Mouse (Mus musculus) layer of hippocampus, adult 8-10 months (tissue): Measurements from ENCODE around the gene Gm13283. TPM values are rescaled to one million over a fixed set of nuclear protein-coding genes. Genes with fewer than 3 reads are reported as not detected.
"Not testable (repeated sequence)": the region's sequence is repeated elsewhere in the genome, so short reads cannot be mapped to it uniquely, and the experiment has no call there.

Source experiments
- DNase-seq, 2 experiments: peaks; one replicate each; pipeline ENCODE4 v3.0.0; 2022; ENCODE audit warnings: low spot score in 2 of 2
- total RNA-seq, 4 experiments: library from RNA; stranded (reverse); gene quantifications; 2 replicates each; pipeline ENCODE4 v1.2.4; 2022

Gene Gm13283
- total RNA-seq, 4 experiments from 2014 or later, result not detected

DNA sequence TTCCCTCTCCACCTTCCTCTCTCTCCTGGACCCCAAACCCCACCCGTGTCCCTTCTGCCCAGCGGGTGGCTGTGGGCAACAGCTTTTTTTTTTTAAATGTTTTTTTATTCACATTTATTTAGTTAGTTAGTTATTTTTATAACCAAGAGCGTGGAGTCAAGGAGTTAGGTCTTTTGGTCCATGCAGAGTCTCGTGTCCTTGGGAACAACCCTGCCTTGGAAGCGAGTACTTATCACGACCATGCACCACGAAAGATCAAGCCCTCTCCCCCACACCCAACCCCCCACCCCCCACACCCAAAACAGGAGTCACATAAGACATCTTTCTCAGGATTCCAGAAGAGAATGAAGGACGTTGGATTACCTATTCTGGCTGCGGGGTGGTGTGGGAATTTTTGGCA lies 2.4 kb downstream of the Gm13283 start:
- DNase-seq, result not testable (repeated sequence)

DNA sequence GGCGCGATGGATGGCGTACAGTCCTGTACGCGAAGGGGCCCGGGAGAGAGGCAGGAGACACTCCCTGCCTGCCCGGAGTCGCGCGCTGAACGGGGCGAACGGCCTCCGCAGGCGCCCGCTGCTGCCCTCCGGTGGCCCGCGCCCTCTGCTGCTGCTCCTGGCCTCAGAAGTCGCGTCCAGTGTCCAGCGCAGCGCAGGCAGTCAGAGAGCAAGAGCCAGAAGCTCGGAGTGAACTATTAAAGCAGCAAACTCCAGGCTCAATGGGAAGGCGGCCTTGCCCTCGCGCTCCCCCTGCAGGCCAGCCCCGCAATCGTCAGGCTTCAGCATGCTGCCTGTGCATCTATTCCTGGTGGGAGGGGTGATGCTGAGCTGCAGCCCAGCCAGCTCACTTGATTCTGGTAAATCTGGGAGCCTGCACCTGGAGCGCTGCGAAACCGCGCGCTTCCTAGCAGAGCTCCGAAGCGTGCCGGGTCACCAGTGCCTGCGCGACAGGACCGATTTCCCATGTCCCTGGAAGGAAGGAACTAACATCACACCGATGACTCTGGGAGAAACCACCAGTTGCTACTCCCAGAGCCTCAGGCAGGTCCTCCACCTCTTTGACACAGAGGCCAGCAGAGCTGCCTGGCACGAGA lies 3.6 kb downstream of the Gm13283 start:
- peak in 1 of 2 experiments; percentile 14 for DNase-seq

DNA sequence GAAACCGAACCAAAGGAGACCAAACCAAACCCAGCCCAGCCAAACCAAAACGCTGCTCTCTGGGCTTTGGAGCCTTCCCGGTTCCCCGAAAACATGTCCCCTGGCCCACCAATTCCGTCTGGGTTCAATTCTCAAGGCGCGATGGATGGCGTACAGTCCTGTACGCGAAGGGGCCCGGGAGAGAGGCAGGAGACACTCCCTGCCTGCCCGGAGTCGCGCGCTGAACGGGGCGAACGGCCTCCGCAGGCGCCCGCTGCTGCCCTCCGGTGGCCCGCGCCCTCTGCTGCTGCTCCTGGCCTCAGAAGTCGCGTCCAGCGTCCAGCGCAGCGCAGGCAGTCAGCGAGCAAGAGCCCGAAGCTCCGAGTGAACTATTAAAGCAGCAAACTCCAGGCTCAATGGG lies 13.6 kb downstream of the Gm13283 start, which contains the start of gene Gm13290:
TSS of gene Gm13290 (plus strand) at position 301 of the 400 bp plus-strand sequence.
- not testable (repeated sequence) for DNase-seq

DNA sequence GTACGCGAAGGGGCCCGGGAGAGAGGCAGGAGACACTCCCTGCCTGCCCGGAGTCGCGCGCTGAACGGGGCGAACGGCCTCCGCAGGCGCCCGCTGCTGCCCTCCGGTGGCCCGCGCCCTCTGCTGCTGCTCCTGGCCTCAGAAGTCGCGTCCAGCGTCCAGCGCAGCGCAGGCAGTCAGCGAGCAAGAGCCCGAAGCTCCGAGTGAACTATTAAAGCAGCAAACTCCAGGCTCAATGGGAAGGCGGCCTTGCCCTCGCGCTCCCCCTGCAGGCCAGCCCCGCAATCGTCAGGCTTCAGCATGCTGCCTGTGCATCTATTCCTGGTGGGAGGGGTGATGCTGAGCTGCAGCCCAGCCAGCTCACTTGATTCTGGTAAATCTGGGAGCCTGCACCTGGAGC lies 16.7 kb downstream of the Gm13283 start, which contains the start of gene Gm13289:
TSS of gene Gm13289 (plus strand) at position 301 of the 400 bp plus-strand sequence.
- not testable (repeated sequence) for DNase-seq

DNA sequence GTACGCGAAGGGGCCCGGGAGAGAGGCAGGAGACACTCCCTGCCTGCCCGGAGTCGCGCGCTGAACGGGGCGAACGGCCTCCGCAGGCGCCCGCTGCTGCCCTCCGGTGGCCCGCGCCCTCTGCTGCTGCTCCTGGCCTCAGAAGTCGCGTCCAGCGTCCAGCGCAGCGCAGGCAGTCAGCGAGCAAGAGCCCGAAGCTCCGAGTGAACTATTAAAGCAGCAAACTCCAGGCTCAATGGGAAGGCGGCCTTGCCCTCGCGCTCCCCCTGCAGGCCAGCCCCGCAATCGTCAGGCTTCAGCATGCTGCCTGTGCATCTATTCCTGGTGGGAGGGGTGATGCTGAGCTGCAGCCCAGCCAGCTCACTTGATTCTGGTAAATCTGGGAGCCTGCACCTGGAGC lies 19.6 kb downstream of the Gm13283 start, which contains the start of gene Gm13272:
TSS of gene Gm13272 (plus strand) at position 301 of the 400 bp plus-strand sequence.
- not testable (repeated sequence) for DNase-seq

DNA sequence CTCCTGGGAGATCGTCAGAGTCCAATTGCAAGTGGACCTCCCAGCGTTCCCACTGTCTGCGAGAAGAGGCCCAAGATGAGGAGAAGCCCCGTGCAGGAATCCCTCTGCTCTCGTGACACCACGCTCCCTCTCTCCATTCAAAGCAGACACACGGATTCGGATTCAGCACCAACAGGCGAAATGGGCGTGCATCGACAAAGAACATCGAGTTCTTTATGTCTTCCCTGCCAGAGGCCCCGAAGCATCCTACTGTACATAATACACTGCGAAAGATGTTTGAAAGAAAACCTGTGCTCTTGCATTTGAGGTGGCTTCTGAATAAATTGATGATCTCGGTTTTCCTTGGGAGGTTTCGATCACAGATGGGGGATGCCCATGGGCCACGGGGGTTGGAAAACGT lies 20.4 kb downstream of the Gm13283 start:
- DNase-seq, result not testable (repeated sequence)

DNA sequence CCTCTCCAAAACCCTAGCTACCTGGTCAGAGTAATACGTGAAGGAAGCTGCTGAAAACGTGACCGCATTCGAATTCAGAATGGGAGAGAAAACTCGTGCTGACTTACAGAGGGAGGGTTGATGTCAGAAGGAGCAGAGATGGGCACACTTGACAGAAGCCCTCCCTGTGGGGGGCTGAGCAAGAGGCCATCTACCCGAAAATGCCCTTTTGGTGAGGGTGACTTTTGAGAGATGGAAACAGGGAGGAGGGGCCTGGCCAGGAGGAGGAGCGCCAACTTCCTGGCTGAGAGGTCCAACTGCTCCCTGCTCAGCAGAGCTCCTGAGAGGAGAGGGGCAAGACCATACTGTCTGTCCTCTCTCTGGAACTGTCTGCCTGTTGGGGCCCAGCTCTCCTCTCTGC lies 21.9 kb downstream of the Gm13283 start, which contains the start of gene Ifnz:
TSS of gene Ifnz (plus strand) at position 301 of the 400 bp plus-strand sequence.
- DNase-seq, result not testable (repeated sequence)

DNA sequence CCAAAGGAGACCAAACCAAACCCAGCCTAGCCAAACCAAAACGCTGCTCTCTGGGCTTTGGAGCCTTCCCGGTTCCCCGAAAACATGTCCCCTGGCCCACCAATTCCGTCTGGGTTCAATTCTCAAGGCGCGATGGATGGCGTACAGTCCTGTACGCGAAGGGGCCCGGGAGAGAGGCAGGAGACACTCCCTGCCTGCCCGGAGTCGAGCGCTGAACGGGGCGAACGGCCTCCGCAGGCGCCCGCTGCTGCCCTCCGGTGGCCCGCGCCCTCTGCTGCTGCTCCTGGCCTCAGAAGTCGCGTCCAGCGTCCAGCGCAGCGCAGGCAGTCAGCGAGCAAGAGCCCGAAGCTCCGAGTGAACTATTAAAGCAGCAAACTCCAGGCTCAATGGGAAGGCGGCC lies 22.4 kb downstream of the Gm13283 start:
- DNase-seq, result not testable (repeated sequence)

DNA sequence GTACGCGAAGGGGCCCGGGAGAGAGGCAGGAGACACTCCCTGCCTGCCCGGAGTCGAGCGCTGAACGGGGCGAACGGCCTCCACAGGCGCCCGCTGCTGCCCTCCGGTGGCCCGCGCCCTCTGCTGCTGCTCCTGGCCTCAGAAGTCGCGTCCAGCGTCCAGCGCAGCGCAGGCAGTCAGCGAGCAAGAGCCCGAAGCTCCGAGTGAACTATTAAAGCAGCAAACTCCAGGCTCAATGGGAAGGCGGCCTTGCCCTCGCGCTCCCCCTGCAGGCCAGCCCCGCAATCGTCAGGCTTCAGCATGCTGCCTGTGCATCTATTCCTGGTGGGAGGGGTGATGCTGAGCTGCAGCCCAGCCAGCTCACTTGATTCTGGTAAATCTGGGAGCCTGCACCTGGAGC lies 25.5 kb downstream of the Gm13283 start, which contains the start of gene Gm13276:
TSS of gene Gm13276 (plus strand) at position 301 of the 400 bp plus-strand sequence.
- DNase-seq, result not testable (repeated sequence)

DNA sequence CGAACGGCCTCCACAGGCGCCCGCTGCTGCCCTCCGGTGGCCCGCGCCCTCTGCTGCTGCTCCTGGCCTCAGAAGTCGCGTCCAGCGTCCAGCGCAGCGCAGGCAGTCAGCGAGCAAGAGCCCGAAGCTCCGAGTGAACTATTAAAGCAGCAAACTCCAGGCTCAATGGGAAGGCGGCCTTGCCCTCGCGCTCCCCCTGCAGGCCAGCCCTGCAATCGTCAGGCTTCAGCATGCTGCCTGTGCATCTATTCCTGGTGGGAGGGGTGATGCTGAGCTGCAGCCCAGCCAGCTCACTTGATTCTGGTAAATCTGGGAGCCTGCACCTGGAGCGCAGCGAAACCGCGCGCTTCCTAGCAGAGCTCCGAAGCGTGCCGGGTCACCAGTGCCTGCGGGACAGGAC lies 28.5 kb downstream of the Gm13283 start, which contains the start of gene Gm13277:
TSS of gene Gm13277 (plus strand) at position 231 of the 400 bp plus-strand sequence.
- peak; percentile 25 to 55 for DNase-seq

DNA sequence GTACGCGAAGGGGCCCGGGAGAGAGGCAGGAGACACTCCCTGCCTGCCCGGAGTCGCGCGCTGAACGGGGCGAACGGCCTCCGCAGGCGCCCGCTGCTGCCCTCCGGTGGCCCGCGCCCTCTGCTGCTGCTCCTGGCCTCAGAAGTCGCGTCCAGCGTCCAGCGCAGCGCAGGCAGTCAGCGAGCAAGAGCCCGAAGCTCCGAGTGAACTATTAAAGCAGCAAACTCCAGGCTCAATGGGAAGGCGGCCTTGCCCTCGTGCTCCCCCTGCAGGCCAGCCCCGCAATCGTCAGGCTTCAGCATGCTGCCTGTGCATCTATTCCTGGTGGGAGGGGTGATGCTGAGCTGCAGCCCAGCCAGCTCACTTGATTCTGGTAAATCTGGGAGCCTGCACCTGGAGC lies 31.3 kb downstream of the Gm13283 start, which contains the start of gene Gm13278:
TSS of gene Gm13278 (plus strand) at position 301 of the 400 bp plus-strand sequence.
- DNase-seq, result not testable (repeated sequence)

DNA sequence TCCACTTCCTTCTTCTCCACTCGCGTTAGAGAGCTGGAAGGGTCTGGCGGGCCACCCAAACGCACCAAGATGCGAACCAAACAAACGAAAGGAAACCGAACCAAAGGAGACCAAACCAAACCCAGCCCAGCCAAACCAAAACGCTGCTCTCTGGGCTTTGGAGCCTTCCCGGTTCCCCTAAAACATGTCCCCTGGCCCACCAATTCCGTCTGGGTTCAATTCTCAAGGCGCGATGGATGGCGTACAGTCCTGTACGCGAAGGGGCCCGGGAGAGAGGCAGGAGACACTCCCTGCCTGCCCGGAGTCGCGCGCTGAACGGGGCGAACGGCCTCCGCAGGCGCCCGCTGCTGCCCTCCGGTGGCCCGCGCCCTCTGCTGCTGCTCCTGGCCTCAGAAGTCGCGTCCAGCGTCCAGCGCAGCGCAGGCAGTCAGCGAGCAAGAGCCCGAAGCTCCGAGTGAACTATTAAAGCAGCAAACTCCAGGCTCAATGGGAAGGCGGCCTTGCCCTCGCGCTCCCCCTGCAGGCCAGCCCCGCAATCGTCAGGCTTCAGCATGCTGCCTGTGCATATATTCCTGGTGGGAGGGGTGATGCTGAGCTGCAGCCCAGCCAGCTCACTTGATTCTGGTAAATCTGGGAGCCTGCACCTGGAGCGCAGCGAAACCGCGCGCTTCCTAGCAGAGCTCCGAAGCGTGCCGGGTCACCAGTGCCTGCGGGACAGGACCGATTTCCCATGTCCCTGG lies 34.2 kb downstream of the Gm13283 start, which contains the start of gene Gm13275:
TSS of gene Gm13275 (plus strand) at position 552 of the 740 bp plus-strand sequence.
- DNase-seq, result peak; percentile 62 to 66

DNA sequence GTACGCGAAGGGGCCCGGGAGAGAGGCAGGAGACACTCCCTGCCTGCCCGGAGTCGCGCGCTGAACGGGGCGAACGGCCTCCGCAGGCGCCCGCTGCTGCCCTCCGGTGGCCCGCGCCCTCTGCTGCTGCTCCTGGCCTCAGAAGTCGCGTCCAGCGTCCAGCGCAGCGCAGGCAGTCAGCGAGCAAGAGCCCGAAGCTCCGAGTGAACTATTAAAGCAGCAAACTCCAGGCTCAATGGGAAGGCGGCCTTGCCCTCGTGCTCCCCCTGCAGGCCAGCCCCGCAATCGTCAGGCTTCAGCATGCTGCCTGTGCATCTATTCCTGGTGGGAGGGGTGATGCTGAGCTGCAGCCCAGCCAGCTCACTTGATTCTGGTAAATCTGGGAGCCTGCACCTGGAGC lies 37.2 kb downstream of the Gm13283 start, which contains the start of gene Gm13279:
TSS of gene Gm13279 (plus strand) at position 301 of the 400 bp plus-strand sequence.
- DNase-seq, result not testable (repeated sequence)

DNA sequence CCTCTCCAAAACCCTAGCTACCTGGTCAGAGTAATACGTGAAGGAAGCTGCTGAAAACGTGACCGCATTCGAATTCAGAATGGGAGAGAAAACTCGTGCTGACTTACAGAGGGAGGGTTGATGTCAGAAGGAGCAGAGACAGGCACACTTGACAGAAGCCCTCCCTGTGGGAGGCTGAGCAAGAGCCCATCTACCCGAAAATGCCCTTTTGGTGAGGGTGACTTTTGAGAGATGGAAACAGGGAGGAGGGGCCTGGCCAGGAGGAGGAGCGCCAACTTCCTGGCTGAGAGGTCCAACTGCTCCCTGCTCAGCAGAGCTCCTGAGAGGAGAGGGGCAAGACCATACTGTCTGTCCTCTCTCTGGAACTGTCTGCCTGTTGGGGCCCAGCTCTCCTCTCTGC lies 39.4 kb downstream of the Gm13283 start, which contains the start of gene Gm13285:
TSS of gene Gm13285 (plus strand) at position 301 of the 400 bp plus-strand sequence.
- DNase-seq, result not testable (repeated sequence)

DNA sequence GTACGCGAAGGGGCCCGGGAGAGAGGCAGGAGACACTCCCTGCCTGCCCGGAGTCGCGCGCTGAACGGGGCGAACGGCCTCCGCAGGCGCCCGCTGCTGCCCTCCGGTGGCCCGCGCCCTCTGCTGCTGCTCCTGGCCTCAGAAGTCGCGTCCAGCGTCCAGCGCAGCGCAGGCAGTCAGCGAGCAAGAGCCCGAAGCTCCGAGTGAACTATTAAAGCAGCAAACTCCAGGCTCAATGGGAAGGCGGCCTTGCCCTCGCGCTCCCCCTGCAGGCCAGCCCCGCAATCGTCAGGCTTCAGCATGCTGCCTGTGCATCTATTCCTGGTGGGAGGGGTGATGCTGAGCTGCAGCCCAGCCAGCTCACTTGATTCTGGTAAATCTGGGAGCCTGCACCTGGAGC lies 43.0 kb downstream of the Gm13283 start, which contains the start of gene Gm13287:
TSS of gene Gm13287 (plus strand) at position 301 of the 400 bp plus-strand sequence.
- DNase-seq, result not testable (repeated sequence)

DNA sequence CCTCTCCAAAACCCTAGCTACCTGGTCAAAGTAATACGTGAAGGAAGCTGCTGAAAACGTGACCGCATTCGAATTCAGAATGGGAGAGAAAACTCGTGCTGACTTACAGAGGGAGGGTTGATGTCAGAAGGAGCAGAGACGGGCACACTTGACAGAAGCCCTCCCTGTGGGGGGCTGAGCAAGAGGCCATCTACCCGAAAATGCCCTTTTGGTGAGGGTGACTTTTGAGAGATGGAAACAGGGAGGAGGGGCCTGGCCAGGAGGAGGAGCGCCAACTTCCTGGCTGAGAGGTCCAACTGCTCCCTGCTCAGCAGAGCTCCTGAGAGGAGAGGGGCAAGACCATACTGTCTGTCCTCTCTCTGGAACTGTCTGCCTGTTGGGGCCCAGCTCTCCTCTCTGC lies 45.3 kb downstream of the Gm13283 start, which contains the start of gene Gm13288:
TSS of gene Gm13288 (plus strand) at position 301 of the 400 bp plus-strand sequence.
- not testable (repeated sequence) for DNase-seq

DNA sequence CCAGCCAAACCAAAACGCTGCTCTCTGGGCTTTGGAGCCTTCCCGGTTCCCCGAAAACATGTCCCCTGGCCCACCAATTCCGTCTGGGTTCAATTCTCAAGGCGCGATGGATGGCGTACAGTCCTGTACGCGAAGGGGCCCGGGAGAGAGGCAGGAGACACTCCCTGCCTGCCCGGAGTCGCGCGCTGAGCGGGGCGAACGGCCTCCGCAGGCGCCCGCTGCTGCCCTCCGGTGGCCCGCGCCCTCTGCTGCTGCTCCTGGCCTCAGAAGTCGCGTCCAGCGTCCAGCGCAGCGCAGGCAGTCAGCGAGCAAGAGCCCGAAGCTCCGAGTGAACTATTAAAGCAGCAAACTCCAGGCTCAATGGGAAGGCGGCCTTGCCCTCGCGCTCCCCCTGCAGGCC lies 45.8 kb downstream of the Gm13283 start:
- not testable (repeated sequence) for DNase-seq
